Comparison of ENCODE assay signal across 25 mouse cellular contexts in genomic region chr9:65077536-65077935, GRCm38 (mm10). TPM values are rescaled to one million over a fixed set of nuclear protein-coding genes. Genes with fewer than 3 reads are reported as not detected.
DNase-seq lines count a peak whose midpoint lies in the region; ATAC-seq lines count a peak whose summit lies in the region.
"Had no signal": no experiment of that assay in that cellular context is flagged by ENCODE, and none has a peak within 500 bp of the region (broad histone marks: within the 10 kb centered on the region; RNA-seq: fewer than 3 reads in every experiment).

No protein-coding gene starts in this region.

- no peak overlapping the region for H3K4me2 ChIP-seq in forebrain, embryonic 16.5 days (ENCODE audit: low read length)
- H3K4me2 ChIP-seq: heart, embryonic 13.5 days; hindbrain, embryonic 12.5 days; kidney, embryonic 15.5 days; limb, embryonic 15.5 days; liver, embryonic 15.5 days; lung, embryonic 15.5 days; midbrain, embryonic 15.5 days; neural tube, embryonic 12.5 days had no signal

- H3K36me3 ChIP-seq in splenic B cell, adult 2 months (ENCODE audit: control insufficient read depth, insufficient read depth, low read length, poor library complexity, severe bottlenecking), result peaks cover 3% of the 10 kb centered on the region
- peaks cover 17% of the 10 kb centered on the region; the same call in 1 of the 2 replicates for H3K36me3 ChIP-seq in forebrain, embryonic 16.5 days (ENCODE audit: control insufficient read depth, insufficient read depth)

- H3K9me3 ChIP-seq in forebrain, embryonic 16.5 days (ENCODE audit: control insufficient read depth, low read length), result no peaks in the 10 kb centered on the region
- H3K9me3 ChIP-seq: forebrain, embryonic 10.5 days; heart, embryonic 13.5 days; hindbrain, embryonic 12.5 days; kidney, embryonic 15.5 days; limb, embryonic 15.5 days; liver, embryonic 15.5 days; lung, embryonic 15.5 days; midbrain, embryonic 15.5 days; neural tube, embryonic 12.5 days had no signal

- 93% methylated on average over 5 of the region's 5 CpGs for WGBS in forebrain, embryonic 16.5 days

- H3K27me3 ChIP-seq in splenic B cell, adult 2 months (ENCODE audit: control insufficient read depth, insufficient read depth, low read length, poor library complexity, severe bottlenecking), result no peaks in the 10 kb centered on the region
- H3K27me3 ChIP-seq in forebrain, embryonic 16.5 days (replicated peaks; ENCODE audit: control insufficient read depth, insufficient read depth, low read length), result no peaks in the 10 kb centered on the region
- H3K27me3 ChIP-seq: heart, embryonic 13.5 days; hindbrain, embryonic 12.5 days; kidney, embryonic 15.5 days; limb, embryonic 15.5 days; liver, embryonic 15.5 days; lung, embryonic 15.5 days; midbrain, embryonic 15.5 days; neural tube, embryonic 12.5 days had no signal

- no peaks in the 10 kb centered on the region for H3K4me1 ChIP-seq in forebrain, embryonic 16.5 days (replicated peaks; ENCODE audit: control insufficient read depth, insufficient read depth, low read length)
- H3K4me1 ChIP-seq: forebrain, embryonic 10.5 days; heart, embryonic 13.5 days; kidney, embryonic 15.5 days; limb, embryonic 15.5 days; lung, embryonic 15.5 days; midbrain, embryonic 15.5 days; neural tube, embryonic 12.5 days had no signal

- H3K4me3 ChIP-seq in forebrain, embryonic 16.5 days (replicated peaks; ENCODE audit: low read length), result no peak overlapping the region
- H3K4me3 ChIP-seq: forebrain, embryonic 10.5 days; heart, embryonic 13.5 days; hindbrain, embryonic 12.5 days; kidney, embryonic 15.5 days; limb, embryonic 15.5 days; liver, embryonic 15.5 days; lung, embryonic 15.5 days; midbrain, embryonic 15.5 days; neural tube, embryonic 12.5 days had no signal

- intact Hi-C loops in left cerebral cortex, postnatal 10 days (cut with DNase I), result no loop called here

- peak; percentile 34 for DNase-seq in ovary, adult 18-20 months (ENCODE audit: low spot score)
- no peak for DNase-seq in ovary, postnatal 14 days (ENCODE audit: low spot score)
- peak; percentile 79 for DNase-seq in adrenal gland, postnatal 14 days
- DNase-seq in gastrocnemius, adult 8-10 months (ENCODE audit: low spot score in 2 of 2), result peak; percentile 79 to 82
- DNase-seq in splenic B cell, adult 2 months (ENCODE audit: low read depth, low spot score), result peak; percentile 31
- no peak for DNase-seq in left cerebral cortex, postnatal 10 days (ENCODE audit: extremely low spot score in 1 of 2, low spot score in 2 of 2)
- DNase-seq: cerebellum, adult 11-12 months; cerebellum, postnatal 10 days; heart, postnatal 14 days; kidney, adult 11 months; kidney, postnatal 4 days; left cerebral cortex, postnatal 4 days; lung, postnatal 4 days; thymus, postnatal 14 days had no signal

- no peak overlapping the region for H3K9ac ChIP-seq in forebrain, embryonic 16.5 days (replicated peaks; ENCODE audit: low read depth, low read length)
- H3K9ac ChIP-seq: heart, embryonic 13.5 days; hindbrain, embryonic 12.5 days; kidney, embryonic 15.5 days; limb, embryonic 15.5 days; liver, embryonic 15.5 days; lung, embryonic 15.5 days; midbrain, embryonic 15.5 days; neural tube, embryonic 12.5 days had no signal

- H3K27ac ChIP-seq in forebrain, embryonic 16.5 days (ENCODE audit: low read length), result no peak overlapping the region
- H3K27ac ChIP-seq: forebrain, embryonic 10.5 days; heart, embryonic 13.5 days; hindbrain, embryonic 12.5 days; kidney, embryonic 15.5 days; limb, embryonic 15.5 days; liver, embryonic 15.5 days; lung, embryonic 15.5 days; midbrain, embryonic 15.5 days; neural tube, embryonic 12.5 days had no signal

- no peak for ATAC-seq in forebrain, embryonic 16.5 days
- ATAC-seq: CD4-positive, CD25-positive, alpha-beta regulatory T cell, adult 4 months; midbrain, embryonic 15.5 days had no signal

RNA-seq across cellular contexts. Expression of gene Igdcc4, which starts 23.8 kb away (rescaled TPM):
- total RNA-seq in adrenal gland, postnatal 14 days (2021), result 18.3 and 23.2 TPM in 2 replicates
- 10 to 100 TPM; 28.1 to 32.6 (median 30.4) TPM for total RNA-seq in gastrocnemius, adult 8-10 months (2022)
- 13.8 and 15.2 TPM in 2 replicates for polyA plus RNA-seq in forebrain, embryonic 16.5 days (2015; fragmentation: Nextera tagmentation; extraction: Ambion mirVana)
- 10 to 100 TPM; 25.5 to 29.2 TPM for total RNA-seq in left cerebral cortex, postnatal 10 days (2021)

RNA-seq across cellular contexts. Expression of gene Dpp8, which starts 45.3 kb away (rescaled TPM):
- total RNA-seq in adrenal gland, postnatal 14 days (2021), result 86.9 and 89.5 TPM in 2 replicates
- 100 to 1,000 TPM in 3 of 4 experiments, 10 to 100 TPM in 1; 96.7 to 118 (median 110) TPM for total RNA-seq in gastrocnemius, adult 8-10 months (2022)
- 46.4 and 48.7 TPM in 2 replicates for polyA plus RNA-seq in forebrain, embryonic 16.5 days (2015; fragmentation: Nextera tagmentation; extraction: Ambion mirVana)
- 100 to 1,000 TPM; 128 to 131 TPM for total RNA-seq in left cerebral cortex, postnatal 10 days (2021)

RNA-seq across cellular contexts. Expression of gene Hacd3, which starts 56.0 kb away (rescaled TPM):
- 179 and 191 TPM in 2 replicates for total RNA-seq in adrenal gland, postnatal 14 days (2021)
- 10 to 100 TPM in 2 of 4 experiments, 1 to 10 TPM in 2; 6.3 to 11.2 (median 10.0) TPM for total RNA-seq in gastrocnemius, adult 8-10 months (2022)
- 202 and 214 TPM in 2 replicates for polyA plus RNA-seq in forebrain, embryonic 16.5 days (2015; fragmentation: Nextera tagmentation; extraction: Ambion mirVana)
- total RNA-seq in left cerebral cortex, postnatal 10 days (2021), result 100 to 1,000 TPM; 158 to 170 TPM

Comparison
In these comparisons a context has a peak if more than half of its experiments do, and no peak if none do; other contexts are left out.
1. DNase-seq: peak in ovary, adult 18-20 months (single experiment), adrenal gland, postnatal 14 days (single experiment), gastrocnemius, adult 8-10 months (2 of 2) and splenic B cell, adult 2 months (single experiment); none in ovary, postnatal 14 days (single experiment) and left cerebral cortex, postnatal 10 days (0 of 2).
2. RNA of gene Hacd3, which starts 56.0 kb away (total RNA-seq): 179 to 191 TPM in adrenal gland, postnatal 14 days and 158 to 170 TPM in left cerebral cortex, postnatal 10 days; 6.3 to 11.2 TPM in gastrocnemius, adult 8-10 months; every median in the first group is over 10 times any median in the second.